Mouse (Mus musculus) C2C12 (cell line): ENCODE data around the gene Adamts9. TPM values are rescaled to one million over a fixed set of nuclear protein-coding genes. Genes with fewer than 3 reads are reported as not detected.

Source experiments
- H3K27me3 ChIP-seq: one replicate; pipeline ENCODE4 v1.6.1; 2011; ENCODE audit not compliant: control insufficient read depth, insufficient read depth, insufficient read length
- H3K36me3 ChIP-seq: one replicate; pipeline ENCODE4 v1.6.1; 2011; ENCODE audit not compliant: control insufficient read depth, insufficient read depth
- H3K4me3 ChIP-seq: one replicate; pipeline ENCODE4 v1.5.1; 2011; ENCODE audit warnings: mild to moderate bottlenecking, control low read depth; ENCODE audit not compliant: poor library complexity, insufficient read depth, severe bottlenecking
- H3K79me2 ChIP-seq: one replicate; pipeline ENCODE4 v1.6.1; 2011; ENCODE audit not compliant: control insufficient read depth, insufficient read depth
- H3K79me3 ChIP-seq: one replicate; pipeline ENCODE4 v1.6.1; 2011; ENCODE audit warnings: low read depth, control low read depth
- H3ac ChIP-seq: one replicate; pipeline ENCODE3; 2011; ENCODE audit warnings: low read depth; ENCODE audit not compliant: control insufficient read depth, insufficient read length
- CEBPB ChIP-seq: IDR thresholded peaks from one replicate; pipeline ENCODE4 v1.6.1; 2011; ENCODE audit warnings: low read depth, mild to moderate bottlenecking, control low read depth, moderate library complexity
- CTCF ChIP-seq: IDR thresholded peaks from one replicate; pipeline ENCODE4 v1.5.1; 2011; ENCODE audit not compliant: control insufficient read depth, insufficient read depth, insufficient read length
- FOSL1 ChIP-seq: IDR thresholded peaks from one replicate; pipeline ENCODE4 v1.8.0; 2011; ENCODE audit warnings: mild to moderate bottlenecking, low read length; ENCODE audit not compliant: poor library complexity, insufficient read depth, severe bottlenecking
- MAX ChIP-seq: IDR thresholded peaks from one replicate; pipeline ENCODE4 v1.6.1; 2011; ENCODE audit warnings: mild to moderate bottlenecking, control low read depth
- MYOD1 ChIP-seq: IDR thresholded peaks from one replicate; pipeline ENCODE4 v1.6.1; 2011; ENCODE audit warnings: low read depth; ENCODE audit not compliant: control insufficient read depth, insufficient read length
- MYOG ChIP-seq: IDR thresholded peaks from one replicate; pipeline ENCODE4 v1.6.1; 2011; ENCODE audit not compliant: control insufficient read depth, insufficient read length; ENCODE audit errors: extremely low read depth
- USF1 ChIP-seq: IDR thresholded peaks from one replicate; pipeline ENCODE4 v1.6.1; 2011; ENCODE audit warnings: low read depth, mild to moderate bottlenecking, control low read depth, moderate library complexity
- long read RNA-seq, 2 experiments: library from polyadenylated mRNA; unstranded; transcript quantifications; one replicate each; pipeline ENCODE4 v2.0.0; 2019 to 2020
- polyA plus RNA-seq: library from polyadenylated mRNA; unstranded; fragments of >200 nt; fragmentation: generic; extraction: Trizol; gene quantifications from one replicate; pipeline ENCODE4 v1.2.1, GENCODE M21; 2012; ENCODE audit warnings: missing spikeins

Adamts9 gene
- polyA plus RNA-seq = 0.04 TPM
- long read RNA-seq, experiment 1 = 0 reads
- long read RNA-seq, experiment 2 = 0 reads

- no peak within 1 kb of the TSS for H3ac ChIP-seq
- no peak within 1 kb of the TSS for H3K4me3 ChIP-seq
- no peaks in the 10 kb centered on the region for H3K79me3 ChIP-seq
- no peaks in the 10 kb centered on the region for H3K79me2 ChIP-seq
- TF ChIP-seq MAX (no peak), USF1 (no peak), FOSL1 (no peak), CTCF (no peak), MYOD1 (no peak), CEBPB (no peak), MYOG (no peak)
- H3K36me3 ChIP-seq = no peaks in the 10 kb centered on the region
- H3K27me3 ChIP-seq = peaks cover 7% of the 10 kb centered on the region
These were observed at the start of gene Adamts9 for GRCm38 (mm10) chr6:92943057-92943781. Gene Adamts9, minus strand, starts transcription at chr6:92943492.

- TF ChIP-seq MYOD1 (no peak), CEBPB (no peak), MAX (no peak), FOSL1 (no peak), MYOG (no peak), USF1 (no peak), CTCF (no peak)
These were observed 48.3 kb upstream of the Adamts9 start for GRCm38 (mm10) chr6:92991616-92992015.

GRCm38 (mm10) chr6:92988620-92988998 lies 45.3 kb upstream of the Adamts9 start:
- H3ac ChIP-seq = no peak overlapping the region
- no peaks in the 10 kb centered on the region for H3K27me3 ChIP-seq
- no peaks in the 10 kb centered on the region for H3K79me2 ChIP-seq
- no peak for TF ChIP-seq CEBPB
- TF ChIP-seq FOSL1 = no peak
- no peak for TF ChIP-seq MYOG
- no peak for TF ChIP-seq CTCF
- no peak for TF ChIP-seq MYOD1
- no peak for TF ChIP-seq USF1
- H3K79me3 ChIP-seq = no peaks in the 10 kb centered on the region
- H3K36me3 ChIP-seq = no peaks in the 10 kb centered on the region
- no peak overlapping the region for H3K4me3 ChIP-seq

More at GRCm38 (mm10) chr6:92991616-92992015, 48.3 kb upstream of the Adamts9 start:
- no peaks in the 10 kb centered on the region for H3K79me2 ChIP-seq
- no peaks in the 10 kb centered on the region for H3K79me3 ChIP-seq
- H3K36me3 ChIP-seq = no peaks in the 10 kb centered on the region
- no peak overlapping the region for H3K4me3 ChIP-seq
- H3ac ChIP-seq = no peak overlapping the region
- no peaks in the 10 kb centered on the region for H3K27me3 ChIP-seq

- TF ChIP-seq MYOD1 = no peak
- TF ChIP-seq MYOG = no peak
- no peak for TF ChIP-seq MAX
- TF ChIP-seq FOSL1 = no peak
- no peak for TF ChIP-seq CEBPB
- Histone ChIP-seq H3K36me3 (no peaks in the 10 kb centered on the region), H3K27me3 (no peaks in the 10 kb centered on the region), H3K4me3 (no peak overlapping the region), H3K79me2 (no peaks in the 10 kb centered on the region), H3K79me3 (no peaks in the 10 kb centered on the region), H3ac (no peak overlapping the region)
These were observed 44.7 kb upstream of the Adamts9 start for GRCm38 (mm10) chr6:92987846-92988619.

GRCm38 (mm10) chr6:92987366-92987765 lies 44.1 kb upstream of the Adamts9 start:
- no peak overlapping the region for H3ac ChIP-seq
- TF ChIP-seq MYOG (no peak), FOSL1 (no peak), USF1 (no peak), MAX (no peak), MYOD1 (no peak), CTCF (no peak), CEBPB (no peak)
- H3K79me3 ChIP-seq = no peaks in the 10 kb centered on the region
- no peaks in the 10 kb centered on the region for H3K27me3 ChIP-seq
- H3K79me2 ChIP-seq = no peaks in the 10 kb centered on the region
- H3K4me3 ChIP-seq = no peak overlapping the region
- H3K36me3 ChIP-seq = no peaks in the 10 kb centered on the region

- Histone ChIP-seq H3K36me3 (no peaks in the 10 kb centered on the region), H3K4me3 (no peak overlapping the region), H3K79me3 (no peaks in the 10 kb centered on the region), H3K27me3 (no peaks in the 10 kb centered on the region), H3K79me2 (no peaks in the 10 kb centered on the region), H3ac (no peak overlapping the region)
- TF ChIP-seq MYOG (no peak), FOSL1 (no peak), MYOD1 (no peak), USF1 (no peak), CTCF (no peak), MAX (no peak), CEBPB (no peak)
These were observed 40.1 kb upstream of the Adamts9 start for GRCm38 (mm10) chr6:92983421-92983820.
